Mouse (Mus musculus) lung, embryonic 16.5 days (tissue): ENCODE results near the gene Ppm1d. TPM values are rescaled to one million over a fixed set of nuclear protein-coding genes. Genes with fewer than 3 reads are reported as not detected.

Source experiments
- ATAC-seq: fragments of 200-750 bp; cut with Nextera tagmentation; 2 replicates; pipeline ENCODE4 v1.8.0; 2017; ENCODE audit warnings: low read depth, mild to moderate bottlenecking, moderate library complexity
- H3K27ac ChIP-seq: fragments of 300-500 bp; sonication (generic); 2 replicates; pipeline ENCODE4 v1.5.1; 2014; ENCODE audit warnings: mild to moderate bottlenecking, control low read depth, low read length
- H3K27me3 ChIP-seq: fragments of 300-500 bp; sonication (generic); 2 replicates; pipeline ENCODE4 v1.6.1; 2014; ENCODE audit warnings: low read depth, low read length, mixed read lengths; ENCODE audit not compliant: control insufficient read depth, insufficient read depth
- H3K36me3 ChIP-seq: fragments of 300-500 bp; sonication (generic); 2 replicates; pipeline ENCODE4 v1.6.1; 2014; ENCODE audit warnings: low read length; ENCODE audit not compliant: control insufficient read depth, insufficient read depth
- H3K4me1 ChIP-seq: fragments of 300-500 bp; sonication (generic); replicated peaks from 2 replicates; pipeline ENCODE4 v1.6.1; 2014; ENCODE audit warnings: low read length, mixed read lengths; ENCODE audit not compliant: control insufficient read depth, insufficient read depth
- H3K4me2 ChIP-seq: fragments of 300-500 bp; sonication (generic); 2 replicates; pipeline ENCODE4 v1.6.1; 2014; ENCODE audit warnings: low read depth, low read length, control low read depth
- H3K4me3 ChIP-seq: fragments of 300-500 bp; sonication (generic); 2 replicates; pipeline ENCODE4 v1.5.1; 2014; ENCODE audit warnings: mild to moderate bottlenecking, low read length, control low read depth
- H3K9ac ChIP-seq: fragments of 300-500 bp; sonication (generic); 2 replicates; pipeline ENCODE4 v1.6.1; 2014; ENCODE audit warnings: low read length, control low read depth
- H3K9me3 ChIP-seq: fragments of 300-500 bp; sonication (generic); 2 replicates; pipeline ENCODE4 v1.6.1; 2016; ENCODE audit warnings: low read length; ENCODE audit not compliant: control insufficient read depth
- WGBS: fragments of 180-500 bp; shearing (Covaris S2); extraction: QIAGEN DNeasy Blood & Tissue Kit; methylation state at CpG from one replicate; pipeline ENCODE4 v1.1.7; 2014; 5-methylcytosine and 5-hydroxymethylcytosine counted together
- polyA plus RNA-seq: library from polyadenylated mRNA; unstranded; fragments of >200 nt; fragmentation: Nextera tagmentation; extraction: Ambion mirVana; gene quantifications from 2 replicates; pipeline ENCODE4 v1.2.1, GENCODE M21; 2015

Gene Ppm1d
- polyA plus RNA-seq = 14.6 and 15.9 TPM in 2 replicates

- Histone ChIP-seq H3K9me3 (no peaks in the 10 kb centered on the region), H3K4me2 (peak within 1 kb of the TSS; percentile 87), H3K9ac (peak within 1 kb of the TSS; percentile 94), H3K27ac (peak within 1 kb of the TSS; percentile 97), H3K4me3 (peak within 1 kb of the TSS; percentile 98), H3K4me1 (peaks cover 12% of the 10 kb centered on the region), H3K36me3 (peaks cover 9% of the 10 kb centered on the region; the same call in 1 of the 2 replicates), H3K27me3 (no peaks in the 10 kb centered on the region)
- peak; percentile 97 for ATAC-seq
- WGBS = under 1% methylated on average over 78 of the region's 78 CpGs
Observed at GRCm38 (mm10) chr11:85310713-85311574, at the start of gene Ppm1d. Ppm1d (plus strand) TSS chr11:85311244.

DNA sequence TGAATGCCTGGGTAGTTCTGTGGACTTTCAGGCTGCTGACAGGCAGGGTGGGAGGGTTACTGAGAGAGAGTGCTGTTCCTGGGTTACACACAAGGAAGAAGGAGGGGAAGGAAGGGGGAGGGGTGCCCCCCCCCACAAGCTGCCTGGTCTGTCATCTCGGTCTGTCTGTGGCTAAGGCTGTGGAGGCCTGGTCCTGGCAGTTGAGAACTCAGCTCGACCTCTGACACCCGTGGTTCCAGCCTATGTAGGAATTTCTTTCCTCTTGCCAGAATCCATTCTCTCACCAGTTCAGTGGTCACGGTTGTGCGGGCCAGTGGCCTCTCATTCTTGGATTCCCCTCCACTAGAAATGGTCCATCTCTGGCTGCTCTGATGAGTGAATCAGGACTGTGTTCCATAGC lies 46.4 kb upstream of the Ppm1d start:
- no peak for ATAC-seq

DNA sequence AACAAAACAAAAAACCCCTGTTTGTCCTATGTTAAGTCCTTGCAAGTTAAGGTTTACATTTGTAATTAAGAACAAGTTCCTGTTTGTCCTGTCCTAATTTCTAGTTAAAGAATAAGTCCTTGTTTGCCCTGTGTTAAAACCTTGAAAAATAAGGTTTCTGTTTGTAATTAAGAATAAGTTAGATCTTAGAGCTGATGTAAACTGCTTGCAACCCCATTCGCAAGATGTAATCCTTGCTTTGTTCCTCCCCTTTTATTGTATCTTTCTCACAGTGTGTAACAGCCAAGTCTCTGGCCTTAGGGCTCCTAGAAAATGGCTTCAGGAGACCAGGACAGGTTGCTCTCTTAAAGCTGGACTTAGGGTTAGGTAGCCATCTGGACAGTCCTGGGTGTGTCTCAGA lies 43.7 kb upstream of the Ppm1d start:
- H3K4me3 ChIP-seq = no peak overlapping the region
- no peaks in the 10 kb centered on the region for H3K27me3 ChIP-seq
- no peak overlapping the region for H3K4me2 ChIP-seq
- no peaks in the 10 kb centered on the region for H3K36me3 ChIP-seq
- ATAC-seq = no peak
- H3K9me3 ChIP-seq = no peaks in the 10 kb centered on the region
- H3K9ac ChIP-seq = no peak overlapping the region
- WGBS = 94% methylated on average over 1 of the region's 1 CpGs
- no peak overlapping the region for H3K27ac ChIP-seq
- H3K4me1 ChIP-seq = no peaks in the 10 kb centered on the region

More for the DNA sequence above, 46.4 kb upstream of the Ppm1d start:
- Histone ChIP-seq H3K9me3 (no peaks in the 10 kb centered on the region), H3K27me3 (no peaks in the 10 kb centered on the region), H3K4me3 (no peak overlapping the region), H3K9ac (no peak overlapping the region), H3K36me3 (no peaks in the 10 kb centered on the region), H3K4me2 (no peak overlapping the region), H3K4me1 (no peaks in the 10 kb centered on the region), H3K27ac (no peak overlapping the region)
- WGBS = 55% methylated on average over 5 of the region's 5 CpGs

DNA sequence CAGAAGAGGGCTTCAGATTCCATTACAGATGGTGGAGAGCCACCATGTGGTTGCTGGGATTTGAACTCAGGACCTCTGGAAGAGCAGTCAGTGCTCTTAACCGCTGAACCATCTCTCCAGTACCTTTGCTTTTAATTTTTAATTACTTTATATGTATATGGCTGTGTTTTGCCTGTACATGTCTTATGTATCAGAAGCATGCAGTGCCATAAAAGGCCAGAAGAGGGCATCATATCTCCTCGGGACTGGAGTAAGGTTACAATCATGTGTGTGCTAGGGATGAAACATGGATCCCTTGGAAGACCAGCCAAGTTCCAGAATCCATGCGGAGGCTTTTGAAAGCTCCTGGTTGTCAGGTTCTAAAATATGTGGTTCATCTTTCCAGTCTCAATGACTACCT lies 40.4 kb upstream of the Ppm1d start:
- Histone ChIP-seq H3K4me2 (no peak overlapping the region), H3K9me3 (no peaks in the 10 kb centered on the region), H3K9ac (no peak overlapping the region), H3K4me3 (no peak overlapping the region), H3K27ac (no peak overlapping the region), H3K27me3 (no peaks in the 10 kb centered on the region), H3K4me1 (no peaks in the 10 kb centered on the region), H3K36me3 (no peaks in the 10 kb centered on the region)
- ATAC-seq = no peak
- WGBS = 57% methylated on average over 3 of the region's 3 CpGs

GRCm38 (mm10) chr11:85273299-85273698 lies 37.7 kb upstream of the Ppm1d start:
- Histone ChIP-seq H3K4me1 (no peaks in the 10 kb centered on the region), H3K4me2 (no peak overlapping the region), H3K27ac (no peak overlapping the region), H3K27me3 (no peaks in the 10 kb centered on the region), H3K9ac (no peak overlapping the region), H3K36me3 (no peaks in the 10 kb centered on the region), H3K4me3 (no peak overlapping the region), H3K9me3 (no peaks in the 10 kb centered on the region)
- 72% methylated on average over 6 of the region's 6 CpGs for WGBS
- no peak for ATAC-seq

DNA sequence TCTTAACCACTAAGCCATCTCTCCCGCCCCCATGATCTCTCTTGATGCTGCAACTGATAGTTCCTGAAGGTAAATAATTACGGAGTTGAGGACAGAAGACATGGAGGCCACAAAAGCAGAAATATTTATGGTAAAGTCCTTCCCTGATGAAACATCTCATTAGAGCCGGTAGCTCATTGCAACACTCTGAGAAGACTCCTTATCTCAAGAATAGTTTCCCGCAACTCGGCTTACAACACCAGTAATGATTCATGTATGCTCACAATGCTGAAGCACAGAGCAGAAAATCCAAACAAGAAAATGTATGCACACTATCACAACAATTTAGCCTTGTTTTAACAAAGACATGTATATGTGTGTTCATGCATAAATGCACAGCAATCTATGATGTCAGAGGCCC lies 35.9 kb upstream of the Ppm1d start:
- H3K4me2 ChIP-seq = no peak overlapping the region
- 65% methylated on average over 5 of the region's 5 CpGs for WGBS
- no peaks in the 10 kb centered on the region for H3K9me3 ChIP-seq
- H3K4me1 ChIP-seq = no peaks in the 10 kb centered on the region
- H3K9ac ChIP-seq = no peak overlapping the region
- no peak for ATAC-seq
- H3K27me3 ChIP-seq = no peaks in the 10 kb centered on the region
- H3K36me3 ChIP-seq = no peaks in the 10 kb centered on the region
- no peak overlapping the region for H3K27ac ChIP-seq
- no peak overlapping the region for H3K4me3 ChIP-seq

- WGBS = 49% methylated on average over 5 of the region's 5 CpGs
- Histone ChIP-seq H3K27ac (no peak overlapping the region), H3K9me3 (no peaks in the 10 kb centered on the region), H3K36me3 (no peaks in the 10 kb centered on the region), H3K4me2 (no peak overlapping the region), H3K4me1 (no peaks in the 10 kb centered on the region), H3K27me3 (no peaks in the 10 kb centered on the region), H3K9ac (no peak overlapping the region), H3K4me3 (no peak overlapping the region)
- no peak for ATAC-seq
Observed at GRCm38 (mm10) chr11:85277609-85278008, 33.4 kb upstream of the Ppm1d start.

- no peak for ATAC-seq
- Histone ChIP-seq H3K4me3 (no peak overlapping the region), H3K36me3 (no peaks in the 10 kb centered on the region), H3K9me3 (no peaks in the 10 kb centered on the region), H3K9ac (no peak overlapping the region), H3K4me2 (no peak overlapping the region), H3K27ac (no peak overlapping the region), H3K27me3 (no peaks in the 10 kb centered on the region), H3K4me1 (no peaks in the 10 kb centered on the region)
- WGBS = 67% methylated on average over 1 of the region's 1 CpGs
Observed at GRCm38 (mm10) chr11:85278175-85278574, 32.9 kb upstream of the Ppm1d start.

- 40% methylated on average over 15 of the region's 15 CpGs for WGBS
- Histone ChIP-seq H3K27me3 (no peaks in the 10 kb centered on the region), H3K4me1 (no peaks in the 10 kb centered on the region), H3K4me3 (no peak overlapping the region), H3K4me2 (no peak overlapping the region), H3K27ac (no peak overlapping the region), H3K9me3 (no peaks in the 10 kb centered on the region), H3K36me3 (no peaks in the 10 kb centered on the region), H3K9ac (no peak overlapping the region)
- ATAC-seq = no peak
Observed at GRCm38 (mm10) chr11:85281219-85281878, 29.7 kb upstream of the Ppm1d start.
